Mouse (Mus musculus): ENCODE measurements around the gene Wdfy2. TPM values are rescaled to one million over a fixed set of nuclear protein-coding genes. Genes with fewer than 3 reads are reported as not detected.

The Wdfy2 gene
- polyA plus RNA-seq, 1 experiment from 2014 or later: 7.7 TPM

DNA sequence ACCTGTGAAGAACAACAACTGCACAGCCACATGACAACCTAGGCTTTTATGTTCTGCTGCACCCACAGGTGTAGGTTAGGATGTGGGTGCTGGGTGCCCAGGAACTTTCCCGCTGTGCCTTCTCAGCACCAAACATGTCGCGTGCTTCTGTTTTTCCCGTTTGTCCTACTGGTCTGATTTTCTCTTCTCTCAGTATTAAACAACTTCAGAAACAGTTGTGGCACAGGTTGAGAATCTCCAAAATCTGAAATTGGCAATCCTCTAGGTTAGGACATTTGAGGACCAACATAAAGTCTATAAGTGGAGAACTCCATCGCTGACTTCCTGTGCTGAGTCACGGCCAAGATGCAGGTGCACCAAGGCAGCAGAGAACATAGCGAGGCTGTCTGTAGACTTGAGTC, 32.8 kb downstream of the Wdfy2 start:
- H3K4me3 ChIP-seq: no peak overlapping the region
- no peak for ATAC-seq (ENCODE audit: low FRiP score)
- H3K36me3 ChIP-seq: no peaks in the 10 kb centered on the region
- no peak overlapping the region for H3K4me2 ChIP-seq
- H3K9ac ChIP-seq: no peak overlapping the region
- H3K27ac ChIP-seq: no peak overlapping the region
- peaks cover 32% of the 10 kb centered on the region for H3K4me1 ChIP-seq (replicated peaks)
- WGBS: 98% methylated on average over 7 of the region's 7 CpGs
- peaks cover 5% of the 10 kb centered on the region; the same call in 1 of the 2 replicates for H3K9me3 ChIP-seq
- no peaks in the 10 kb centered on the region for H3K27me3 ChIP-seq

DNA sequence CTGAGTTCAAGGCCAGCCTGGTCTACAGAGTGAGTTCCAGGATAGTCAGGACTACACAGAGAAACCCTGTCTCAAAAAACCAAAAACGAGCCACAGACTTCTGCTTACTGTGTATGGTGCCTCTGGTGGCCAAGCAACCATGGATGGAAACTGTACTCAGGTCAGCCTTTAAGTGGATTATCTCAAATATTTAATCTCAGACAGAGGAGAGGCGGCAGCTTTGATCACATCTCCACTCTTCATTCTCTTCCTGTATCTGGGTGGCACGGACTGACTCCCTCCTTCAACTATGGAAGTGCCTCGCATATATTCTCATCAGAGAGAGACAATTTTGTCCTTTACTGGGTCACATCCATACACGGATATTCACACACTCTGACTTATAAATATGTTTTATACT, 34.0 kb downstream of the Wdfy2 start:
- no peak overlapping the region for H3K27ac ChIP-seq
- H3K4me2 ChIP-seq: no peak overlapping the region
- 93% methylated on average over 5 of the region's 5 CpGs for WGBS
- H3K27me3 ChIP-seq: no peaks in the 10 kb centered on the region
- peaks cover 5% of the 10 kb centered on the region; the same call in 1 of the 2 replicates for H3K9me3 ChIP-seq
- H3K36me3 ChIP-seq: no peaks in the 10 kb centered on the region
- H3K4me1 ChIP-seq (replicated peaks): peaks cover 30% of the 10 kb centered on the region
- no peak overlapping the region for H3K4me3 ChIP-seq
- H3K9ac ChIP-seq: no peak overlapping the region
- ATAC-seq (ENCODE audit: low FRiP score): no peak

DNA sequence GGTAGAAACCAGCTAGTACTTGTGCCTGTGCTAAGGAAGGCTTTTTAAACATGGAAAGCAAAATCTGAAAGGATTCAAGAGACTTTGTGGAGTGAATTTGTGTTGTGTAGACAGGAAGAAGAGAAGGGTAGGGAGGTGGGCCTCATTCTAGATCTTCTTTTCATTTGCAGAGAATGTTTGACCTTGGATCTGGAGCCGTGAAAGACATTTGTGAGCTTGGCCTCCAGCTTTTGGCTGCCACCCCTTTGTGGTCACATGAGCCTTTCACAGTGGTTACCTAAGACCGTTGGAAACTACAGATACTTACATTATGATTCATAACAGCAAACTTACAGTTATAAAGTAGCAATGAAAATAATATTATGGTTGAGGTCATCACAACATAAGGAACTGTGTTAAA, 34.5 kb downstream of the Wdfy2 start:
- H3K27ac ChIP-seq: no peak overlapping the region
- H3K27me3 ChIP-seq: no peaks in the 10 kb centered on the region
- ATAC-seq (ENCODE audit: low FRiP score): no peak
- WGBS: 90% methylated on average over 2 of the region's 2 CpGs
- H3K36me3 ChIP-seq: no peaks in the 10 kb centered on the region
- peaks cover 30% of the 10 kb centered on the region for H3K4me1 ChIP-seq (replicated peaks)
- H3K4me3 ChIP-seq: no peak overlapping the region
- peaks cover 5% of the 10 kb centered on the region; the same call in 1 of the 2 replicates for H3K9me3 ChIP-seq
- H3K4me2 ChIP-seq: no peak overlapping the region
- H3K9ac ChIP-seq: no peak overlapping the region

DNA sequence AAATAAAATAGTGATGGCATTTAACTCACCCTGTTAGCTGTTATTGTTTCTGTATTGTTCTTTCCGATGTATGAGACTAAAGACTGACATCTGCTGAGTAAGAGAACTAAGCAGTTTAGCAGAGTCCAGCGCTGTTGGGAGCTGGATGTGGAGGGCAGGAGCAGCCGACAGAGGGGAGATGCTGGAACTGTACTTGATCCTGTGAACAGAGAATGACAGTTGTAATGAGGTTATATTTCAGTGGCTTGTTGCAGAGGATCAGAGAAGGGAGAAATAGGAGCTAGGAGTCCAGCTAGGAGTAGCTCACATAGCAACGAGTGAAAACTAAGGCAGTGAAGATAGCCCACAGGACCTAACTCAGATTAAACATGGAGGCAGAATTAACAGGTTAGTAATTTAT, 36.3 kb downstream of the Wdfy2 start:
- Histone ChIP-seq H3K4me3 (no peak overlapping the region), H3K4me2 (no peak overlapping the region), H3K4me1 (replicated peaks) (peaks cover 23% of the 10 kb centered on the region), H3K9me3 (peaks cover 5% of the 10 kb centered on the region; the same call in 1 of the 2 replicates), H3K27me3 (no peaks in the 10 kb centered on the region), H3K36me3 (no peaks in the 10 kb centered on the region), H3K9ac (no peak overlapping the region), H3K27ac (peak overlapping the region; percentile 56; the same call in 1 of the 2 replicates)
- 28% methylated on average over 4 of the region's 4 CpGs for WGBS
- ATAC-seq (ENCODE audit: low FRiP score): no peak

DNA sequence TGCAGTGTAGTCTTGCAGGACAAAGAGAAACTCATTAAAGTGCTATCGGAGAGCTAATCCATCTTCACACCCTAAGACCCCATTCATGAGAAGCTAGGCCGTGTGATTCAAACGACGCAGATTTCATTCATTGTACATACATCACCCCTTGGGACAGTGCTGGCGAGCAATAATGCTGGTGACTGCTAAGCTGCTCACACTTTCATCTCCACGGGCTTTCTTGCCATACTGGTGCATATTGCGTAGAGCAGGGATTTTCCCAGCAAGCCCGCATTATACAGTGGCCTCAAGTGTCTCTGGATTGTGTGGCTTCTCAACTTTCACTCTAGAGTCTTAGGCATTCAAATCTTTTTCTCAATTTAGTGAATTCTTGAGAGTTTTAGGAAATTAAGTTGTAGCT, 36.9 kb downstream of the Wdfy2 start:
- Histone ChIP-seq H3K9me3 (peaks cover 5% of the 10 kb centered on the region; the same call in 1 of the 2 replicates), H3K4me1 (replicated peaks) (peaks cover 29% of the 10 kb centered on the region)

DNA sequence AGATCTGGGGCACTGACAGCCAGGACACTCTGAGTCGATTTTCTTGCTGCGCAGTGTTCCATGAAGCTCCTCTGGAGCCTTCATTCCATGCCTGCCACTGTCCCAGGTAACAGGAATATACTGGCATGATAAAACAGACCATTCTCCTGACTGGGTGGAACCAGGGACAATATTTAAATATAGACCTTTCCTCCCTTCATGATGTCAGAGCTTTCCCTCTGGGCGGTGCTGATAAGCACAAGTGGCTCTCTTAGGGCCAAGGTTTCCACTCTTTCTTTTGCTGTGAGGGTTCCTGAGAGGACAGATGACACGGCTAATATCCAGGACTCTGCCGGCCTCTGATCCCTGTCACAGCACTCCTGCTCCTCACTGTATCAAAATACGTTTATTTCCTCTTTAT, 40.6 kb downstream of the Wdfy2 start:
- Histone ChIP-seq H3K4me3 (no peak overlapping the region), H3K4me2 (no peak overlapping the region), H3K27me3 (no peaks in the 10 kb centered on the region), H3K9ac (no peak overlapping the region), H3K9me3 (no peaks in the 10 kb centered on the region), H3K36me3 (no peaks in the 10 kb centered on the region), H3K27ac (no peak overlapping the region), H3K4me1 (replicated peaks) (peaks cover 54% of the 10 kb centered on the region)
- no peak for ATAC-seq (ENCODE audit: low FRiP score)
- WGBS: 69% methylated on average over 6 of the region's 6 CpGs

More for the DNA sequence above, 36.9 kb downstream of the Wdfy2 start:
- ATAC-seq (ENCODE audit: low FRiP score): peak; percentile 75; the same call in 1 of the 2 replicates
- no peak overlapping the region for H3K4me3 ChIP-seq
- H3K9ac ChIP-seq: no peak overlapping the region
- H3K36me3 ChIP-seq: no peaks in the 10 kb centered on the region
- H3K27ac ChIP-seq: peak overlapping the region; percentile 67; the same call in 1 of the 2 replicates
- WGBS: 23% methylated on average over 8 of the region's 8 CpGs
- no peaks in the 10 kb centered on the region for H3K27me3 ChIP-seq
- H3K4me2 ChIP-seq: peak overlapping the region; percentile 26; the same call in 1 of the 2 replicates

DNA sequence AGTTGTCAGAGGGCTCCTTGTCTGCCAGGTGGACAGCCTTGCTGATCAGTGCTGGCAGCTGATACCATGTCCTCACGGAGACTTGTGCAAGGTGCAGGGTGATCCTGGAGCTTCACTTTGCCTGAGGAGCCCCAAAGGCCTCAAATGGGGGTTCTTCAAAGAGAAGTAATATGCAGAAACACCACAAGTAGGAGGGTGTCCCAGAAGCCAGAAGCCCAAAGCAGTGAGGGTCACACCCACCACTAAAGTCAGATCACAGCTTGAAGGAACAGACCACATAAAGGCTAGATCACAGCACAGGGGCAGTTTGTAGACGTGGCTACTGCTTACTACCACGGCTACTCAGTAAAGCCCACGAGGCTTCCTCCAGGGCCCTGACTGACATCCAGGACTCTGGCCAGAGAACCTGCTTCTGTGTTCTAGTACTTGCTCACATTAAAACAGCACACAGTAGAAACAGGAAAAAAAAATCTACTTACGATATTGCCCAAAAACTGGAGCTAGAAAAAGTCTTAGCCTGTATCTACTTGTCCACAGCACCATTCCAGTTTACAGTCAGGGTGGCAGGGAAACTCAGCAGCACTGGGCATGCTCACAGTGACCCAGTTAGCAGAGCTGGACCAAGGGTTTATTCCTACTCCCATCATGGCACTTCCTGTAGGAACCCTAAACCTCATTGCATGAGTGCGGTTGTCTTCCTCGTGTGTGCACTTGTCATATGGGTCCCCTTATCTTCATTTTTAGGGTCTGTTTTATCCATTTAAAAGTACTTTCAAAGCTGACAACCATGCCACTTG, 41.4 kb downstream of the Wdfy2 start:
- H3K36me3 ChIP-seq: no peaks in the 10 kb centered on the region
- no peaks in the 10 kb centered on the region for H3K27me3 ChIP-seq
- WGBS: 62% methylated on average over 7 of the region's 7 CpGs
- ATAC-seq (ENCODE audit: low FRiP score): no peak
- H3K4me2 ChIP-seq: peak overlapping the region; percentile 27; the same call in 1 of the 2 replicates
- H3K9me3 ChIP-seq: no peaks in the 10 kb centered on the region
- 0 out of 2 replicates have a peak overlapping the region, but pooled peaks have one; percentile 5 for H3K9ac ChIP-seq
- peak overlapping the region; percentile 77 for H3K27ac ChIP-seq
- peaks cover 53% of the 10 kb centered on the region for H3K4me1 ChIP-seq (replicated peaks)
- H3K4me3 ChIP-seq: no peak overlapping the region

DNA sequence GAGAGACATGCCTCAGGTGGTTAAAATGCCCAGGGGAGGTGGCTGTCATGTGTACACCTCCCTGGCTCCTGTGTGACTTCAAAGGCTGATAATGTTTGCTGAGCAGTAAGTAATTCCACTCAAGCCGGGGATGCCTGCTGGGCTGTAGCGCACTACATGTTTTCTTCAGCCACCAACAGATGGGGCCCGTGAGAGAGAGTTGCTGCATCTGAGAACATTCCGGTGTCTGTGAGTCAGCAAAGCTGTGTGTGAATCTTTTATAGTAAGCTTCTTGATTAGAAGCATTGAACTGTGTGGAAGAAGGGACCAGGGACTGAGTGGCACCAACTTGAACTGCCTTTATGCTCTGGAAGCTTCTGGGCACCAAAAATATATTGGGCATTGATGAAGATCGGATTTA, 42.0 kb downstream of the Wdfy2 start:
- ATAC-seq (ENCODE audit: low FRiP score): peak; percentile 69
- Histone ChIP-seq H3K27ac (peak overlapping the region; percentile 77), H3K9ac (no peak overlapping the region), H3K27me3 (no peaks in the 10 kb centered on the region), H3K9me3 (no peaks in the 10 kb centered on the region), H3K36me3 (no peaks in the 10 kb centered on the region), H3K4me1 (replicated peaks) (peaks cover 48% of the 10 kb centered on the region), H3K4me2 (peak overlapping the region; percentile 27), H3K4me3 (no peak overlapping the region)
- 11% methylated on average over 5 of the region's 5 CpGs for WGBS

DNA sequence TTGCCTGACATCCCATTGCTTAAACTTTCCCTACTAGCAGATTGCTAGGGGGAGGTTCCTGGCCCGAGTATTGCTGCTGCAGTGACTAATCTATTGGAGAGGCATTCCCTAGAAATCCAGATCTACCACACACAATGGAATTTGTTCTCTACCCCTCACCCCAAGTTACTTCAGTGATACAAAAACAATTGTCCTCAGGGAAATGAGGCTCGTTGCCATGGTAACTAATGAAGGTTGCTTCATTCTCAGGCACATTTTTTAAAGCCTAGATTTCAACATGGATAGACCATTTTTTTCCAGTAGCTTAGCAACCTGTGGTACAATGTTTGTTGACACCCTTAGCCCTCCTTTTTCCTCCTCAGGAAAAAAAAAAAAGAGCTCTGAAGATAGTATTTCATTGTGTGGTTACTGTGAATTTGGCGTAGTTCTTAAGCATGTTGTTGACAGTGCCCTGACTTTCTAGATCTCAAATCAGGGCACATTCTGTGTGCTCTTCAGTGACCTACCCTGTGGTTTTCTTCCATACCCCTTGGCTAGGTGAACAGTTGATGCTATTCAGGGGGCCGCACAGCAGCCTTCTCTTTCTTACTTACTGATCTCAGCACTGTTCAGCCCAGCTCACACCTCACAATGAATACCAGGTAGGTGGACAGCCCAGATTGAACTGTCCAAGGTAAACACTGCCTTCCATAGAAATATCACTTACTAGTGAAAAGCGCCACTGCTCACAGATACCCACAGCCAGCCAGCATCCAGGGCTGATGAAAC, 42.8 kb downstream of the Wdfy2 start:
- peak overlapping the region; percentile 27 for H3K4me2 ChIP-seq
- H3K4me1 ChIP-seq (replicated peaks): peaks cover 44% of the 10 kb centered on the region
- no peaks in the 10 kb centered on the region for H3K36me3 ChIP-seq
- peak overlapping the region; percentile 88 for H3K27ac ChIP-seq
- no peak overlapping the region for H3K9ac ChIP-seq
- no peaks in the 10 kb centered on the region for H3K27me3 ChIP-seq
- no peaks in the 10 kb centered on the region for H3K9me3 ChIP-seq
- no peak overlapping the region for H3K4me3 ChIP-seq
- 35% methylated on average over 5 of the region's 5 CpGs for WGBS
- ATAC-seq (ENCODE audit: low FRiP score): peak; percentile 75

DNA sequence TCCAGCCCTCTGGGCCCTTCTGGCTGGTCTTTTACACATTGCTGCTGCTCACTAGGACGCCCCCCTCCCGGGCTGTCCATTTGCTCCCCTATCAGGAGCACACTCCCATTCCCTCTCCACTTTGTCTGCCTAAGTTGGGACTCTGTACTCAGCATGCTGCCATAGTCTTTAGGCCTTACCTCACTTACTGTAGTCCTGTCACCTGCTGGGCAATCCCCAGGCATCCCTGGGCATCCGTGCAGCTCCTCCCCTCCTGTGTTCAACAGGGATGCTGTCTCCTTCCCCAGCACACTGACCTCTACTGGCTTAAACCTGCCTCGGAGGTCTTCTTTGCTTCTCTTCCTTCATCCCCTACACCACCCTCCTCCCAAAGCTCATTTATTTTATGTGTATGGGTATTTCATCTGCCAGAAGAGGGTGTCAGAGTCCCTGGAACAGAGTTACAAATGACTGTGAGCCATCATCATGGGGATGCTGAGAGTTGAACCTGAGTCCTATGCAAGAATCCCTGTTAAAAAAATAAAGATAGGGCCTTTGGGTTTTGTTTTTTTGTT, 44.7 kb downstream of the Wdfy2 start:
- no peak for ATAC-seq (ENCODE audit: low FRiP score)
- Histone ChIP-seq H3K9me3 (no peaks in the 10 kb centered on the region), H3K4me1 (replicated peaks) (peaks cover 44% of the 10 kb centered on the region), H3K27me3 (no peaks in the 10 kb centered on the region), H3K9ac (no peak overlapping the region), H3K4me3 (no peak overlapping the region), H3K4me2 (no peak overlapping the region), H3K27ac (no peak overlapping the region), H3K36me3 (no peaks in the 10 kb centered on the region)
- WGBS: 19% methylated on average over 4 of the region's 4 CpGs

DNA sequence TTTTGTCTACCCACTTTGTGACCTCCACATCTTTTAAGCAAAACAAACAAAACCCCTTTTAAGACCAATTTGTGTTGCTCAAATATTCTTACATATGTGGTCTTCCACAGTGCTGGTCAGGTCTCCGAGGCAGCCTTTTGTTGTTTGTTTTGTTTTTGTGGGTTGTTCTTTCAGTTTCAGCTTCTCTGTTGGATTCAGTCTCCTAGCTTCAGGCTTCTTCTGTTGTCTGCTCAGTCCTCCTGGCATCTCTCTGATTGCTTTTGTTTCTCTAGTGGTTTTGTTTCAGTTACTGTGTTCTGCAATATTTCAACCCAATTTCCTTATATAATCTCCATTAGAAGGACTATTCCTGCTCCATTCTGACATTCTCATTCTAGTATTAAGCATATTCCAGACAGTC, 46.1 kb downstream of the Wdfy2 start:
- ATAC-seq (ENCODE audit: low FRiP score): no peak
- H3K36me3 ChIP-seq: no peaks in the 10 kb centered on the region
- 33% methylated on average over 1 of the region's 1 CpGs for WGBS
- no peaks in the 10 kb centered on the region for H3K9me3 ChIP-seq
- H3K4me2 ChIP-seq: no peak overlapping the region
- no peaks in the 10 kb centered on the region for H3K27me3 ChIP-seq
- H3K4me3 ChIP-seq: no peak overlapping the region
- H3K4me1 ChIP-seq (replicated peaks): peaks cover 37% of the 10 kb centered on the region
- H3K9ac ChIP-seq: no peak overlapping the region
- H3K27ac ChIP-seq: no peak overlapping the region

DNA sequence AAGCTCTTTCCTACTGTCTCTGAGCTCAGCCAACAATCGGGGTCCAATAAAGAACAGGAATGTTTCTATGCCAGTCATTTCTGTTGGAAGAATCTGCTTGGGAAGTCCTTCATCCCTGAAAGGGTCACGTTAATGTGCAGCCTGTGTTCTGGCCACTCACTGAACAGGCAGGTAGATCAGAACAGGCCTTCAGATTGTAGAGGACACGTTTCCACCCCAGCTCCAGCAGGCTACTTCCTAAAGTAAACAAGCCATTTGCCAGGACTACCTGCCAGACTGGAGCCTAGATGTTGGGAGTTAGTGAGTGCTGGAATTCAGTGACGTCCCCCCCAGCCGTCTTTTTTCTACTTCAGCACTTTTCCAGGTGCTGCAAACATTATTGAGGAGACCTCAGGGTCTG, 46.7 kb downstream of the Wdfy2 start:
- Histone ChIP-seq H3K9me3 (no peaks in the 10 kb centered on the region), H3K4me1 (replicated peaks) (peaks cover 31% of the 10 kb centered on the region), H3K27me3 (no peaks in the 10 kb centered on the region), H3K27ac (no peak overlapping the region), H3K9ac (no peak overlapping the region), H3K4me2 (no peak overlapping the region), H3K4me3 (no peak overlapping the region), H3K36me3 (no peaks in the 10 kb centered on the region)
- ATAC-seq (ENCODE audit: low FRiP score): no peak
- WGBS: 76% methylated on average over 5 of the region's 5 CpGs

All from hindbrain, embryonic 13.5 days (tissue).